Mouse (Mus musculus) adrenal gland, adult (tissue): ENCODE measurements around the gene Ubl3.
A peak's percentile ranks its signal among the peaks of the same experiment; 100 is the strongest.

Experiments used
- DNase-seq, 2 experiments: peaks; one replicate each; pipeline ENCODE4 v3.0.0; 2022 to 2023; ENCODE audit warnings: low spot score in 1 of 2; ENCODE audit not compliant: inconsistent age in 2 of 2

The Ubl3 gene

DNA sequence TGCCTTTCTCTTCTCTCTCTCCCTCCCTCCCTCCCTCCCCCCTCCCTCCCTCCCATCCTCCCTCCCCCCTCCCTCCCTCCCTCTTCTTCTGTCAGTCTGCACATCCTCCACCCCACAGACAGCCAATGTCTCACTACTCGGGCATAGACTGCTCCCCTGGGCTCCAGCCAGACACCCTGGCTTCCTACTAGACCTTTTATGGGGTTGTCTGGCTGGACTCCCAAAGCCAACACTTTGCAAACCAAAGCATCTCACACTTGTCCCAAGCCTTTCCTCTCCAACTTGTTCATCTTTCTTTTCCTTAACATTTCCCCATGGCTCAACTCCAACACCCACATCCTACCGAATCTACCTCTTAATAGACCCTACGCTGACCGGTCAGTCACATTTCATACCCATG lies 10.7 kb upstream of the Ubl3 start:
- DNase-seq, result no peak

DNA sequence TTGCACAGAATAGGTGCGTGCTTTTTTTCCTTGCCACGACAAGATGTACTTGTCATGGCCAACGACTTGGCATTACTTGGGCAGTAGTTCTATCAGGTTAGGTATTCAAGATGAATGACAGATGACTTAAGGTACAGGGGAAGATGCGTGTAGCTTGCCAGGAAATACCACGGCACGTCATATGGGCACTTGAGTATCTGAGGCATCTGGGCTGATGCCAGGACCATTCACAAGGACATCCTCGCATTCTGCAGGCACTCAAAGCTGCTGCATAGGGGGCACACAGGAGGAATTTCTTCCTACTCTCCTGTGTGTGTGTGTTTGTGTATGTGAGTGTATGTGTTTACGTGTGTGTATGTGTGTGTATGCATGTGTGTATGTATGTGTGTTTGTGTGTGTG lies 9.6 kb upstream of the Ubl3 start:
- DNase-seq, result peak in 1 of 2 experiments; percentile 52

DNA sequence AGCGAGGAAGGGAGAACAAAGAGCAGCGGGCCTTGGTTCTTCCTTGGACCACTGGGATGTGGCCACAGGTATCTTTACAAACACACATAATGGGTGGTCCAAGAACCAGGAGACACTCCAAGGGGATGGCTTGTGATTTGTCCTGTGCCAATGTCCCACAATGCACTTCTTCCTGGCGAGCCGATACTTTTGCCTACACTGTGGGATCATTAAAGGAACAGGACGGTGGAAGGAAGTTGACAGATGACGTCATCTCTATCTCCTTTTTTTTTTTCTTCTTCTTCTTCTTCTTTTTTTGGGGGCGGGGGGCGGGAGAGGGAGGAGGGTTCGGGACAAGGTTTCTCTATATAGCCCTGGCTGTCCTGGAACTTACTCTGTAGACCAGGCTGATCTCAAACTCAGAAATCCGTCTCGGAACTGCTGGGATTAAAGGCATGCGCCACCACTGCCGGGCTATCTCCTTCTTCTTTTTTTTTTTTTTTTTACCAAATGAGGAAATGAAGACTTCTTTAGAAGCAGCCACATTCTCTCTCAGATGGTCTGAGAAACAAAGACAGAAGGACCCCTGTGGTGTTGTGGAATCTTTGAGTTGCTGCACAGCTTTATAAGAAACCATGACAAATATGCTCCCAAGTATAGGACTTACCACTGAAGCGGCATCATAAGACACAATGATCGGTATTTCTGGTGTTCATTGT lies 6.8 kb upstream of the Ubl3 start:
- DNase-seq, result no peak

DNA sequence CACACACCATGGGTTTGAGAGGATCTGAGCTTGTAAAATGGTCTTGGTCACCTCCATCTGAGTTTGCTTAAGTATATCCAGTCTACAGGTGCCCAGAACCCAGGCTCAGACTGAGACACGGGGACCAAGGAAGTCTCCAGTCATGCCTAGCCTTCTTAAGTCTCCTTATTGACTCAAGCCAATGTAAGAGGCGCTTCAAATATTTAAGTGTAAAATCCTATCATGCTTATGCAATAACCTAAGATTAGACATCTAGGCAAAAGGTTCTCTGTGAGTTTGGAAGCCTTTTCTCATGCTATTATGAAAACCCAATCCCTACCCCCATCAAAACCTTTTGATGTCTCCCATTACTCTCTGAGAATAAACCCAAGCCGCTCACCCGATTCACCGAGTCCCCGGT lies 5.9 kb upstream of the Ubl3 start:
- DNase-seq, result no peak

DNA sequence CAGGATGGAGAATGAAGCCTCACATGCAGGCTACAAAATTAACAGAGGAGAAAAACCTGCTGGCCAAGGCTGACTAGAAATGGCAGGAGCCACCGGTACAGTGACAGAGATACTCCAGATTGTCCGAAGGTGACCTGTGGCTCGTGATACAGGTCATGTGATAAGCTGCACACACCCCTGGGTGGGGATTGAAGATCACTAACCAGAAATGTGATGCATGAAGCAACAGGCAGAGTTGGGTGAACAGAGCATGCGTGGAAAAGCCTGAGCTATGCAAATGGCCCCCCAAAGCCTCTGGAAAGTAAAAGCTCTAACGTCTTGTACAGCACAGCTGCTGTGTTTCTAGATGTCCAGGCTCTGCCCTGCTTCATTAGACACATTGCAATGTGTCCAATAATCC lies 3.9 kb upstream of the Ubl3 start:
- no peak for DNase-seq

DNA sequence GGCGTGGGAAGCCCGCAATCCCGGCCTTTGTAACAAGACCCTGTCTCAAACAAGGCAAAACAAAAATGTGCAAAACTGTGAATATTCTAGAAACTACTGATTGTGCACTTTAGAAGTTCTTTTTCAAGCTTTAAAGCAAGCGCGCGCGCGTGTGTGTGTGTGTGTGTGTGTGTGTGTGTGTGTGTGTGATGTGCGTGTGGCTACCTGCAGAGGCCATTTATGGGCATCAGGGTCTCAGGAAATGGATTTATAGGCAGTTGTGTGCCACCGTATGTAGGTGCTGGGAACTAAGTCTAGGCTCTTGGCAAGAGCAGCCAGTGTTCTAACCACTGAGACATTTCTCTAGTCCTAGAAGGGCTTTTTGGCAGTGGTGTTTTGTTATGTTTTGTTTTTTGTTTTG lies 2.6 kb upstream of the Ubl3 start:
- DNase-seq, result no peak

DNA sequence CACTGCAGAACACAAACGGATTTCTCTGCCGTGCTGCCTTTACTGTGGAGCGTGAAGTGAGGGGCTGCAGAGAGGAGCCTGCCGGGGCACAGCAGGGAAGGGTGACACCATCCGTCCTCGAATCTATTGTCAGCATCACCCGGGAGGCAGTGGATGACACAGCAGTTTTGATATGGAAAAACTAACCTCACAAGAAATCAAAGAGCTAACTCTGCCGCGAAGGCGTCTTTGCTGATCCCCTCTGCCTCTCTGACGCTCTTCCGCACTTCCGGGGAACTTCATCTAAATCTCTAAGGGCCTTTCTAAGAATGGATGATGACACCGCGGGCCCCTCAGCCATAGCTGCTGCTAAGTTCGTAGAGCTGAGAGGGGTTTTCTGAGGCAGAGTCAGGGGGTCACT lies 2.1 kb upstream of the Ubl3 start:
- DNase-seq, result no peak

DNA sequence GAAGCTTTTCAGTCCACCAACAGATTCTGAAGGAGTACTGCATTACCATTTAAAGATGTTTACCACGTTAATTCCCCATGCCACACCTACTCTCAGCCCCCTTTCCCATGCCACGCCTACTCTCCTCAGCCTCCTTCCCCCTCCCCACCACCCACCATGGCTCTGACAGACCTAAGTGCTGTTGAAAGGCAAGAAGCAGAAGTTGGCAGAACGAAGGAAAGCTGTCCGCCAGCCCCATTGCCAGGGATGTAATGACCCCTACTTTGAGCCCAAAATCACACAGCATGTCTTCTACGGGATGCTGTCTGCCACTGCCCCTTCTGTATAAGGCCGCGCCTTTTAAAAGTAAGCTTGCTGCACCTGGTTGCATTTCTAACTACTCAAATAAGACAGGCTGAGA lies 1.7 kb upstream of the Ubl3 start:
- no peak for DNase-seq

DNA sequence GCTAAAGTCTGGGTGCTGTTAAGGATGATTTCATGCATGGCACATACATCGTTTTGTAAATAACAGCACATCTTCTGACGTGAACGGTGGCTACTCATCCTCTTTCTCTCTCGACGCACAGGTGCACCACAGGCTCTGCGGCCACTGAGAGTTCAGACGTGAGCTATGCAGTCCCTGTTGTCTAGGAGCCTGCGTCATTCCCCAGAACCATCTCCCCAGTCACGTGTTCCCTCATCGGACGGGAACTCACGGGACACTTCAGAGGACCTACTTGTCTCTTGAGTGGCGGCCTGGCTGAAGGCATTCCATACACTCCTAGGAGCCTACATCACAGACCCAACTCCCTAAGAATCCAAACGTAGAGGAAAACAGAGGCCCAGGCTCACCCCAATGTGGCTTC lies 1.1 kb upstream of the Ubl3 start:
- DNase-seq, result no peak

DNA sequence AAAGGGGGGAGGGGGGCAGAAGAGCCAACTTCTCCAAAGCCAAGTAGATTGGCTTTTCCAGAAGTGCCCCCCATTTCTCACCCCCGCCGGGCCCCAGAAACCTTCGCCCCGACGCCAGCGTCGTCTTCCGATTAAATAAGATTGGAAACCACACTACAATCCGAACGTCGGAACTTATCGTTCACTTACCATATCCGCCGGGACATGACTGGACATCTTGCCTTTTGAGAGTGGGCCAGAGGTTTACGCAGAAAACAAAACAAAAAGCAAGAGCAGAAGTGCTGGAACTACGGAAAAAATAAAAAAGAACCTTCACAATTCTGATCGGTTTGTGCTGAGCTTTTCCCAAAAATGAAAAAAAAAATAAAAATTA lies 839 bp downstream of the Ubl3 start:
- DNase-seq, result peak; percentile 48 to 83

DNA sequence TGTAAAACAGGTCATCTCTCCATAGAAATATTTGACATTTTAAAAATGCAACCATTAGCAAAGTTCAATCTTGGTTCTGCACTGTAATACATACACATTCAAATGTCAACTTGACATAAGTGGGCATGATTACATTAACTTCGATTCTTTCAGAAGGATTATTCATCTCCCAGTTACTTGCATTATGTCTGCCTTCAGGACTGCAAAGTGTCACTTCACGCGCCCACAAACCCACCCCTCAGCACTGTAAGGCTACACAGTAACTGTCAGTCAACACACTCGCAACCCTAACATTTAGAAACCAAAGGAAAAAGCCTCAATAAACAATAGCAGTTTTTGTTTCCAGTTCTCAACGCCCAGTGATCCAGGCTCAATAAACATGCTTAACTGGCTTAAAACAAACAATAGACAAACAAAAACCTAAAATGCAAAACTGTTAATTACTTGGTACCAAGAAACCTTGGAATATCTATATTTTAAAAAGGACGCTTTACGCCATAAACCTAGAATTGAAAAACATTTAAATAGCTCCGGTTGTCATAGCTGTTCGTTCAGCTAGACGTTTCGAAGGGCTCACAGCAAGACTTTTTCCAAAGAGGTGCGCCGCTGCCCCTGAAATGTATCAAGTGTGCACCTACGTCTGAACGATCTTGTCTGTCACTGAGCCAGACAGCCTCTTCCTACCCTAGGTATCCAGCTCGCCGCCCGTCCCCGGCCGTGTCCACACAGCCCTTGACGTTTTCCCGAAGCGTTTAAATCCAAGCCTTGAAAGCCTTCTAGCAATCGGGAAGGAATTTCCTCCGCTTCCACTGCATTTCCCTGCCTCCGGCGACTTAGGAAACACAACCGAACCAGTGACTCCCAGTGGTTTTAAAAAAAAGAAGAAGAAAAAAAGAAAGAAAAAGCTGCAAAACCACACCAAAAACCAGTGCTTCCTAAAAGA lies 1.5 kb downstream of the Ubl3 start:
- peak; percentile 61 to 89 for DNase-seq

DNA sequence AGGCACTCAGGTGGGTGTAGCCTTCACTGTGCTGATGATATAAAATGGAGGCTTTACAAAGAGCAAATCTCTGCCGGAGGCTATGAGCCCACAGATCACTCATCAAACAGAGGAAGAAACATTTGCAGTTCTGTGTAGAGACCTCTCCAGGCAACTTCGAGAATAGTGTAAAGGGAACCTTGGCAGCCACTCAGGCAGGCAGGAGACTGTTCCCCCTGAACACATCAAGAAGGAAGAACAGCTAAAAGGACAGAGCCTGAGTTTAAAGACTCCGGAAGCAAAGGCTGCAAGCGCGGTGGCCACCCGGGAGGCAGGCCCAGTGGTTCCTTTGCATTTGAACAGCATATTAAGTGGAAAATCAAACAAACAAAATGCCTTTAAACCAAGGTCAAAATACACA lies 2.2 kb downstream of the Ubl3 start:
- peak; percentile 48 to 78 for DNase-seq

DNA sequence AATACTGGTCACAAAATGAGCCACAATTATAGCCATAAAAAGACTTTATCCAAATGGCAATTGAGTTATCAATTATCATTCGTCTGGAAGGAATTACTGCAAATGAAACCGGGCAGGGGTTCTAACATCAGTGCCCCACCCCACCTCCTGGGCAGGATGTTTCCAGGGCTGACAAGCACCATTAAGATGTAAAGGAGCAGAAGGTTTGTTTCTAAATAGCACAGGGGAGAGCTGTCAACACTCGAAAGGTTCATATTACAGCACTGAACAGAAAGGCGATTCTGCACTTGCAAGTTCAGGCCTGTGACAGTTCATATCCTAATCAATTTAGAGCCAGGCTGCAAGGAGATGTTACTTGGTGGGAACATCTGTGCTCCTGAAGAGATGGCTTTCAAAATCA lies 3.3 kb downstream of the Ubl3 start:
- no peak for DNase-seq

DNA sequence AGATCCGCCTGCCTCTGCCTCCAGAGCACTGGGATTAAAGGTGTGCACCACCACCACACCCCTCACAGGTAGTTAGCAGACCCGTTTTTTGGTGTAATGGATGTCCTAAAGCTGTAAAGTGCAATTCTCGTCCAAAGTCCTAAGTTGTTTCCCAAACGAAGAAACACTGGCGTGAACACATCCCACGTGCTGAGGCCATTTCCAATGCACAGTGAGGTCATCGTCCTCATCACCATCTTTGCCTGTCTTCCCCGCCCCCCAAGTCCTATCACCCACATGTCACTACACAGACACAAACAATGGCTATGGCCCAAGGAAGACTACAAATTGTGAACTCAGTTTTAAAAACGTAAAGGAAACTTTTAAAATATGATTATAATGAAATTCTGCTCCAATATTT lies 4.0 kb downstream of the Ubl3 start:
- DNase-seq, result no peak

DNA sequence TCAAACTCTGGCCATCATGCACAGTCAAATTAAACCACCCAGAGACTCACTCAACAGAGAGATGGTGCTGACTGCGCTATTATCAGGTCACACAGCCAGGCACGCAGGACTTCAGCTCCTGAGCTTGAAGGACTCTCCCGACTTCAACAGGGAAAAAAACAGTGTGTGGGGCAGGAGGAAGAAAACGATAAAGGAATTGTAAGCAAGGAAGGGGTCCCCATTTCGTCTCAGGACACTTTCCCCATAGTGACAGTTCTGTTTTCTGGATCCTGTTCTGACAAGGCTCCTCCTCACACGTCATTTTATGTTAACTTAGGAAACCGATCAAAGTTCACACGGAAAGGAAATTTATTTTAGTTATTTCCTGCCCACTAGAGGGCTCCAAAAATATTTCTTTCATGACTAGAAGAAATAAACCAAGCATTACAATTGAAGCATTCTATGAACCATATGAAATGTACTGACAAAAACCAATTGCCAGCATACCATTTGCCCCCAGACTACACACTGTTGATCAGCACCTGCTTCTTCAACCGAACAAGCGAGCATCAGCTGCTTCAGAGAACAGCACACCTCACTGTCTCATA lies 4.6 kb downstream of the Ubl3 start:
- peak in 1 of 2 experiments; percentile 77 for DNase-seq

DNA sequence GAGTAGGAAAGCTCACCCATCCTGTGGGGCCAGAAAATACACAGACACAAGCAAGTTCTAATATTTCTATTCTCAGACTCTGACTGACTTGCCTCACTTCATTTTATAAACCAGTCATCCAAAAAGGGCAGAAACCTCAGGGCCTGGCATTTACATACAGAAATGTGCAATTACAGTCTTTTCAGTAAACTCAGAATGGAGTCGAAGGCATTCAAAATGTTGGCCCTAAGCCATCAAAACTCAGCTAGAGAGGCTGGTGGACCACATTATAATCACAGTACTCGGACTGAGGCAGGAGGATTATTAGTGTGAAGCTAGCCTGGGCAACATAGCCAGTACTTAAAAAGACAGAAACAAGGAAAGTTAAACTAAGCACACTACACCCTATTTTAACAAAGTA lies 5.6 kb downstream of the Ubl3 start:
- no peak for DNase-seq

DNA sequence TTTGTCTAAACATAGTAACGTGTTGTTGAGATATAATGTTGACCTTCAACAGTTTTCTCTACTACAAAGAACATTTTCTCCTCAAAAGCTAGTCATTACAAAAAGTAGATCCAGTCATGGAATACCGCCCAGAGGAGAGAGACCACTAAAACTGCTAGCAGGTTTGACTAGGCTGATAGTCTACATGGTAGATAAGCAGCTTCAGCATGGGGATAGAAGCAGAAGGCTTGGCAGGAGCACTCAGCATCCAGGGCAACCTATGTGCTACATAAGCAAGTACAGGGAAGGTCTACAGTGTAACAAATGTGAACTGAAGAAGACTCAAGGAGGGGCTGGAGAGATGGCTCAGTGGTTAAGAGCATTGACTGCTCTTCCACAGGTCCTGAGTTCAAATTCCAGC lies 7.9 kb downstream of the Ubl3 start:
- DNase-seq, result no peak

DNA sequence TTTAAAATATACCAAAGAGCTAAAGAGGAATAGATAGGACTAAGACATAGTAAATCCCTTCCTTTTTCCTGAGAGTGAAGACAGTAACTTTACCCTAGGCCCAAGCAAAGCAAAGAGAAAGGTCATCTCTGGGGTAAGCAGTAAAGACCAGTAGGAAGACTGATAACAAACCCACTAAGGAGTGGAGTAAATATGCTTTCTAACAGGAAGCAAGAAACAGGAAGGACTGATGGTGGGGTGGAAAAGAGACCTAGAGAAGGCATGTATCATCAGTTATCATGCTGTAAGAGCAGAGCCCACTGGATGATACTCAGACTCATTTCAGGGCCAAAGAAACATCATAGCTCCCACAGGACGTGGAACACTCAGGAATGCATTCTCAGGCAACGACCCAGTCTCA lies 10.4 kb downstream of the Ubl3 start:
- no peak for DNase-seq

DNA sequence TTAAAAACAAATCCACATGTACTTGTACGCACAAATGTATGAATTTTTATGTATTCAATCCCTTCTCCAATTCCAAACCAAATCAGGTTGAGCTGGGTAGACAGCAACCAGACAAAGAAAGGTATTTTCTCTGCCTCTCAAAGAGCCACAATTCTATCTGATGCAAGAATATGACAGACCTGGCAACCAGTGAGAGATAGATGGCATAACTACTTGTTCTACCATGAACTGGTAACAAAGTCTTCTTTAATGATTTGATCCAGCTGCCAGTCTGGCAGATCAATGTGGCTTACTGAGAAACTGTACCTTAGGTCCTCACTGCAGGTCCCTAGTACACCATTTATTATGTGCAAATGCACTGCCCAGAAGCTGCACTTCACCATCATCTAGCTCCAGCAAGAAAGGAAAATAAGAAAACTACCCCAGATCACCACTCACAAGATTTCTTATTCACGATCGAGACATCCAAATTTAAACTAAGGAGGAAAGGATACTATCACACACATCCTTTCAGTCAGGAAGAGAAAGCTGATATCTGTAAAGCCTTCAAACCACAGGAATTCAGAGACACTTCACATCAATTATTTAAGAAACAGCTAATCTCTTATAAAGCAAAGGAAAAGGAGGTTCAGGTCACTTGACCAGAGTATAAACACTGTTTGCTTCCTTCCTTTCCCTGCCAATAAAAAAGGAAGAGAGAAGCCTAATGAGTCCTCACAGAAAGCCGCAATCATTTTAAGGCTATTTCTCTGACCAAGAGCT lies 16.7 kb downstream of the Ubl3 start:
- DNase-seq, result no peak

DNA sequence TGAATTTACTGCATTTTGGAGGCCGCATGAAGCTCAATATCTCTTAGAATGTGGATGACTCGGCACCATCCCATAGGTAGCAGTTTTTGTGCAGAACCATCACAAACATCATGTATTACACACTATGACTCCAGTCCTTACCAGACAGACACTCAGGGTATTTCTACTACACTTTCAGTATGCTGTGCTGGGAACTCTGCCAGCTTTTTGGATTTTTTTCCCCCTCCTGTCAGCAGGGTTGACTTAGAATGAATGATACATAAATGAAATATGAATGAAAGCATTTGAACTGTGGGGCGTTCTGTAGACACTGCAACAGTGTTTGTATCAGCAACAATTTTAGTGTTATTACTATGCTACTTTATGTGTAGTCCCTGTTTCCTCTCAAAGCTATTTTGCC lies 17.9 kb downstream of the Ubl3 start:
- peak in 1 of 2 experiments; percentile 78 for DNase-seq

DNA sequence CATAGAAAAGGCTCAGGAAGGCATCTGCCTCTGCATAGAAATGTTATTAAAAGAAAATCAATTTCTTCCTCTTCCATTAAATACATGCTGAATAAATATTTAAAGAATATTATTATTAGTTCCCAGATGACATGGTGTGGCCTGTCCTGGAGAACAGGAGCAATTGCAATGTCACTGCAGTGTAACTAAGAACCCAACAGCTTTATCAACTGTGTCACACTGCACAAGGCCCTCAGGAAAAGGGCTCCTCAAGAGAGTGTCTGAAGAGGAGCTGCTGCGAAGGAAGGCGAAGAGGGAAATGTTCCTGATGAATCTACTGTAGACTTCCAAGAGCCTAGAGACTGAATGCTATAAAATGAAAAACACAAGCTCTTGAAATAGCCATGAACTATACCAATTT lies 18.7 kb downstream of the Ubl3 start:
- no peak for DNase-seq
